Mouse (Mus musculus) E14TG2a.4 (cell line): ENCODE results near the gene Sh3bp5.

ENCODE experiments used
- H3K27me3 ChIP-seq: 2 replicates; pipeline ENCODE4 v1.6.1; 2014; ENCODE audit warnings: low read length, control low read depth; ENCODE audit not compliant: insufficient read depth
- H3K36me3 ChIP-seq: 2 replicates; pipeline ENCODE4 v1.6.1; 2014; ENCODE audit warnings: low read length, control low read depth; ENCODE audit not compliant: insufficient read depth
- H3K4me1 ChIP-seq: replicated peaks from 2 replicates; pipeline ENCODE4 v1.6.1; 2014; ENCODE audit warnings: low read depth, low read length, control low read depth
- H3K4me3 ChIP-seq: replicated peaks from 2 replicates; pipeline ENCODE4 v1.5.1; 2014; ENCODE audit warnings: mild to moderate bottlenecking, low read length
- H3K9me3 ChIP-seq: 2 replicates; pipeline ENCODE4 v1.6.1; 2014; ENCODE audit warnings: low read length, control low read depth
- CTCF ChIP-seq: conservative IDR thresholded peaks from 2 replicates; pipeline ENCODE4 v1.5.1; 2014; ENCODE audit warnings: low read length
- NANOG ChIP-seq: IDR thresholded peaks from 2 replicates; pipeline ENCODE4 v1.6.1; 2014; ENCODE audit warnings: borderline replicate concordance, low read length, mixed read lengths
- POU5F1 ChIP-seq: IDR thresholded peaks from 2 replicates; pipeline ENCODE4 v1.6.1; 2014; ENCODE audit warnings: low read length, borderline replicate concordance

The Sh3bp5 gene

DNA sequence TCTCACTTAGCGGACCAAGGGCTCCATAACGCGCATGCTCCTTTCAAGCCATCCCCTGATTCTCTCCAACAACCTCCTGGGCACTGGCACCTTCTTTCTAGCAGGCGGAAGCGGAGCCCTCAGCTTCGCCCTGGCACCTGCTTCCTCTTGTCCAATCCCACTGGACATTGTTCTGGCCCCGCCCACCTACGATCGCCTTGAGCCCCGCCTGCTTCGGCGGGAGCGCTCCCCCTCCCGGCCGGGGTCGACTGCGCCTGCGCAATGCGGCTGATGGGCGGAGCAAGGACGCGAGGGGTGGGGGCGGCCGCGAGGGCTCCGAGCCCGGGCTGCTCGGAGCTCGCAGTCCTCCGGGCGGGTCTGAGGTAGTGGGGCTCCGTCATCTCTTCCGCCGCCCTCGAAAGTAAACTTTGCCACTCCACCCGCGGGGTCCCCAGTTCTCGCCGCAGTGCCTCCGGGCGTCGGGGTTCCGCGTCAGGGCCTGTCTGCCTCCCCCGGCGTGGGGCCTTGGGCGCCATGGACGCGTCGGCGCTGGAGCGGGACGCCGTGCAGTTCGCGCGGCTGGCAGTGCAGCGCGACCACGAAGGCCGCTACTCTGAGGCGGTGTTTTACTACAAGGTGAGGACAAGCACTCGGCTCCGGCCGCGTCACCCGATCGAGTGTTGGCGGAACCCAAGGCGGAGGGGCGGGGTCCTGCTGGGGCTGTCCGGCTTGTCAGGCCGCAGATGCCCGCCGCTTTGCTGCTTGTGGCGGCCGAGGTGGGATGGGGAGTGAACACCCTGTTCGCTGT is 99.3 kb downstream of the Sh3bp5 start, which contains the start of gene Capn7:
Gene Capn7, plus strand, starts transcription at position 270 of the 787 bp plus-strand sequence.
- no peaks in the 10 kb centered on the region for H3K9me3 ChIP-seq
- TF ChIP-seq CTCF: no peak
- no peak for TF ChIP-seq POU5F1
- TF ChIP-seq NANOG: no peak
- peak within 1 kb of the TSS; percentile 94 for H3K4me3 ChIP-seq

DNA sequence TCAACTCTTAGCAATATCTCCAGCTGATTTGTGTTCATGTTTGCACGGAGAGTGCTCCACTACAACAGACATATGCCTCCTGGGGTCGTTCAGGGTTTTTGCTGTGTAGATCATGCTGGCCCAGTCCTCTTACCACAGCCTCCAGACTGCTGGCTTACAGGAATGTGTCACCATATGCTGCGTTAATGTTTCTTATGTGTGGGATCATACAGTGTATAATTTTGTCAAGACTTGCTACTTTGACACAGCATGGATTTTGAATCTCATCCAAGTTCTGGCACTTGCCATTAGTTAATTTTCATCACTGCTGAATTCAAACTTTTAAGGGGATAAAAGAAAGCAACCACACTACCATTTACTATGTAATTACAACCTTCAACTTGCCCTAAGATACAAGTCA is 100.1 kb downstream of the Sh3bp5 start:
- peaks cover 22% of the 10 kb centered on the region for H3K4me1 ChIP-seq
- peaks cover 4% of the 10 kb centered on the region; the same call in 1 of the 2 replicates for H3K36me3 ChIP-seq
- TF ChIP-seq POU5F1: no peak
- TF ChIP-seq NANOG: no peak
- no peak for TF ChIP-seq CTCF
- H3K9me3 ChIP-seq: no peaks in the 10 kb centered on the region
- 0 out of 2 replicates have a peak, but pooled peaks cover 8% of the 10 kb centered on the region for H3K27me3 ChIP-seq
- peak overlapping the region; percentile 94 for H3K4me3 ChIP-seq

More for the DNA sequence above, 99.3 kb downstream of the Sh3bp5 start, which contains the start of gene Capn7:
- H3K4me1 ChIP-seq: peaks cover 22% of the 10 kb centered on the region
- H3K27me3 ChIP-seq: 0 out of 2 replicates have a peak, but pooled peaks cover 5% of the 10 kb centered on the region
- H3K36me3 ChIP-seq: peaks cover 4% of the 10 kb centered on the region; the same call in 1 of the 2 replicates

DNA sequence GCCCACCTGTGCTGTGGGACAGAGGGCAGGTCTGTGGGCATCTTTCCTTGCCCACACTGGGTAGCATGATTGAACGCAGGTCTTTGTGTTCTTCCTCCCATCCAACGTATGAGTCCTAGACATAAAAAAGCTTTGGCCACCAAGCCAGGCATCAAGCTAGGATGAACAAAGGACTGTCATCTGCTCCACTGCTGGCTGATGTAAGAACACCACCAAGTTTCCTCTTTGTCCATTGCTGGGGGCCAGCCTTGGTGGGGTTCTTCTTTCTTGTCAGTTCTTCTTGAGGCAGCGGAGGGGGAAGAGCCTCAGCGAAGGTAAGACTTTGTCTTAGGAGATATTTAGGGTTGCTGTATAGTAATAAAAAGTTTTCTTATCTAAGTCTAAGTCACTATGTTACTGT is 104.9 kb downstream of the Sh3bp5 start:
- H3K36me3 ChIP-seq: no peaks in the 10 kb centered on the region
- H3K4me1 ChIP-seq: peaks cover 14% of the 10 kb centered on the region; the same call in 1 of the 2 replicates
- TF ChIP-seq NANOG (no peak), POU5F1 (no peak), CTCF (no peak)
- H3K4me3 ChIP-seq: no peak overlapping the region
- H3K9me3 ChIP-seq: no peaks in the 10 kb centered on the region
- H3K27me3 ChIP-seq: 0 out of 2 replicates have a peak, but pooled peaks cover 9% of the 10 kb centered on the region

DNA sequence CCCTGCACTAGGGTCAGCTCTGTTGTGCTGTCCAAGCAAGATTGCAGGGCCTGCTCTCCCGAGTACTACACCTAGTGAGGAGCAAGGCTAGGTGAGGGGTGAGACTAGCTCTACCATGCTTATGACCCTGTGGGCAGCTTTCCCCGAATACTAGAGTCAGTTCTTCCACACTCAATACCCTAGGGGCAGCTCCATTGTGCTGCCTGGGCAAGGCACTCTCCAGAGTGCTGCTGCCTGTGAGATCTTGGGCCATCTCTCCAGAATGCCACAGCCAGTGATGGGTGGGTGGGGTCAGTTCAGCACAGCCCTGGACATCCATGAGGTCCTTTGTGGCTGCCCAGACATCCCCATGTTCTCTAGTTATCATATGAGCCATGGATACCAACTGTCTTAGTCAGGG is 106.1 kb downstream of the Sh3bp5 start:
- Histone ChIP-seq H3K9me3 (no peaks in the 10 kb centered on the region), H3K27me3 (0 out of 2 replicates have a peak, but pooled peaks cover 6% of the 10 kb centered on the region), H3K36me3 (no peaks in the 10 kb centered on the region), H3K4me3 (no peak overlapping the region), H3K4me1 (peaks cover 8% of the 10 kb centered on the region; the same call in 1 of the 2 replicates)
- TF ChIP-seq POU5F1 (no peak), CTCF (no peak), NANOG (no peak)

DNA sequence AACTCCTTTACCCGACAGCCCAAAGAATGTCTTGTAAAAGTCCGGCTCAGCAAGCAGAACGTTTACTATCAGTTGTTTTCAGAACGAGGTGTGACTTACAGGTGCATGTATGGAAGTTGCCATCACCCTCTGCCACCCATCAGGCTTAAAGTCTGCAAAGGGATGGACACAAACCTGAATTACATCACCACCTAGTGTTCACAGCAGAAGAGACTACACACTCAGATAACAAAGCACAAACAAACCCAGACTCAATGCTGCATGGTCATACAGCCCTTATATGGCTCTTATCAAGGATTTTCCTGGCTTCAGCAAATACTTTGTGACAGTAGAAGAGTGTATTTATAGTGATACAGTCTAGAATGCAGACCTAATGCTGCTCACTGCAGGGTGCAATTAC is 108.2 kb downstream of the Sh3bp5 start:
- H3K4me3 ChIP-seq: no peak overlapping the region
- H3K36me3 ChIP-seq: no peaks in the 10 kb centered on the region
- TF ChIP-seq NANOG (no peak), CTCF (no peak), POU5F1 (no peak)
- peaks cover 18% of the 10 kb centered on the region; the same call in 1 of the 2 replicates for H3K27me3 ChIP-seq
- peaks cover 24% of the 10 kb centered on the region for H3K4me1 ChIP-seq
- H3K9me3 ChIP-seq: no peaks in the 10 kb centered on the region

DNA sequence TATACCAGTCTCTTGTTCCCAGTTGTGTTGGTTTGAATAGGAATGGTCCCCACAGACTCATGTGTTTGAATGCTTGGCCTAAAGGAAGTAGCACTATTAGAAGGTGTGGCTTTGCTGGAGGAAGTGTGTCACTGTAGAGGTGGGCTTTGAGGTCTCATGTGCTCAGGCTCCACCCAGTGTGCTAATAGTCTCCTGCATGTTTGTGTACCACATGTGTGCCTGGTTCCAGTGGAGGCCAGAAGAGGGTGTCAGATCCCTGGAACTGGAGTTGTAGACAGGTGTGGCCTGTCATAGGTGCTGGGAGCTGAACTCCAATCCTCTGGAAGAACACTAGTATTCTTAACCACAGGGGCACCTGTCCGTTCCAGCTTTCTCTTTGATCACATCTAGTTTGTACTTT is 108.7 kb downstream of the Sh3bp5 start:
- TF ChIP-seq NANOG: no peak
- no peak for TF ChIP-seq POU5F1
- TF ChIP-seq CTCF: no peak
- Histone ChIP-seq H3K4me1 (peaks cover 24% of the 10 kb centered on the region), H3K9me3 (no peaks in the 10 kb centered on the region), H3K27me3 (peaks cover 19% of the 10 kb centered on the region; the same call in 1 of the 2 replicates), H3K36me3 (no peaks in the 10 kb centered on the region), H3K4me3 (no peak overlapping the region)

DNA sequence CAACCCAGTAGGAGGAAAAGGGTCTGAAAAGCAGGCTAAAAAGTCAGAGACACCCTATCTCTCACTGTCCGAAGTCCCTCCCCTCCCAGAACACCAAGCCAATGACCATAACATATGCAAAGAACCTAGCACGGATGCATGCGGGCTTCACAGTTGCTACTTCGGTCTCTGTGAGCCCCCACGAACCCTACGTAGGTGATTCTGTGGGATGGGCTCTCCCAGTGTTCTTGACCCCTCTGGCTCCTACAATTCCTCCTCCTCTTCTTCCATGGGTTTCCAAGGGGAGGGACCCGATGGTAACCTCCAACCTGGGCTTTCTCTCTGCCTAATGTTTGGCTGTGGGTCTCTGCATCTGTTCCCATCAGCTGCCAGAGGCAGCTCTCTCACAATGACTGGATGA is 109.1 kb downstream of the Sh3bp5 start:
- Histone ChIP-seq H3K27me3 (peaks cover 20% of the 10 kb centered on the region; the same call in 1 of the 2 replicates), H3K4me1 (peaks cover 24% of the 10 kb centered on the region), H3K9me3 (no peaks in the 10 kb centered on the region), H3K36me3 (no peaks in the 10 kb centered on the region), H3K4me3 (no peak overlapping the region)
- TF ChIP-seq NANOG: no peak
- no peak for TF ChIP-seq CTCF
- TF ChIP-seq POU5F1: no peak

DNA sequence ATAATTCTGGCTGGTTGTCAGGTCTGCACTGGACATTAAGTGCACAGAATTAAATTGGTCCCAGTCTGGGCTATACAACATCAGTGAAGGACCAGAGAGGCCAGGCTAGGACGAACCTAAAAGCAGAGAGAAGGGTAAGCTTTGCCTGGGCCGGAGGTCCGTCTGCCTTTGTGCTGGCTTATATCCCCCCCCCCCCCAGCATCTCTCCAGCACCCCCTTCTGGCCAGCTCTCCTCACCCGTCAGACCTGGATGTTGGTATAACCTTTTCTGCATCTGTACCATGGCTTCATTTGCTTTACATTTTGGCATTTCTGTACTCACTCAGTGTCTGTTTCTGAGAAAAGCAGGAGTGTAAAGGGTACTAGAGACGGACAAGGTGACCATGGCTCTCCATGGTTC is 110.3 kb downstream of the Sh3bp5 start:
- H3K9me3 ChIP-seq: no peaks in the 10 kb centered on the region
- peaks cover 24% of the 10 kb centered on the region for H3K4me1 ChIP-seq
- H3K36me3 ChIP-seq: no peaks in the 10 kb centered on the region
- no peak for TF ChIP-seq CTCF
- no peak for TF ChIP-seq POU5F1
- H3K4me3 ChIP-seq: no peak overlapping the region
- peaks cover 19% of the 10 kb centered on the region; the same call in 1 of the 2 replicates for H3K27me3 ChIP-seq
